Mouse (Mus musculus) erythroblast, adult 5-6 weeks (primary cell): ENCODE results near the gene Reg3d. TPM values are rescaled to one million over a fixed set of nuclear protein-coding genes. Genes with fewer than 3 reads are reported as not detected.
"Not testable (repeated sequence)": the region's sequence is repeated elsewhere in the genome, so short reads cannot be mapped to it uniquely, and the experiment has no call there.

Source experiments
- ATAC-seq: replicated peaks from 2 replicates; pipeline ENCODE4 v1.8.0; 2016; ENCODE audit warnings: moderate number of reproducible peaks, mild to moderate bottlenecking, moderate TSS enrichment, inconsistent platforms; ENCODE audit not compliant: poor library complexity, low FRiP score, severe bottlenecking
- total RNA-seq, 2 experiments: library from RNA; stranded (forward) in 1 of 2; stranded (reverse) in 1 of 2; fragments of 150-400 nt in 1 of 2; fragments of 200-764, 138-1000 nt in 1 of 2; gene quantifications; 2 replicates each; pipeline versions ENCODE4 v1.2.3 to v1.2.4; 2015 to 2017; ENCODE audit warnings: low replicate concordance in 2 of 2

The Reg3d gene
- not detected in 2 replicates for total RNA-seq (2015; ENCODE audit: low replicate concordance)
- not detected in 2 replicates for total RNA-seq (2017; ENCODE audit: low replicate concordance)

DNA sequence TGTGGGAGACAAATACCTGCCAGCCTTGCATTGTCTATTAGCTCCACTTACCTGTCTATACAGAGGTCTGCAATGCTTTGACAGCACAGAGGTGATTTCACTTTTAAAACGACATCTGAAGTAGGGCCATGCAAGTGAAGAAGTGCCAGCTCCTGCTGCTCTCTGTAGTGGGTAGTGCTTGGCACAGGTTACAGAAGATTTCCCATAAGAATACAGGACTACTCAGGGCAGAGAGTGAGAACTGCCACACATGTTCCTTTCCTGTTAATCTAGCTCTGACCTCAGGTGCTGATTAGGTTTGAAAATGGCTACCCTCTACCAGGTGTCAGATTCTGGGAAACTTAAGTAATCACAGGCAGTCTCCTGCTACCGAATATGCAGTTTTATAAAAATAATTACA lies at the start of gene Reg3d:
Gene Reg3d, minus strand, starts transcription at position 101 of the 400 bp plus-strand sequence.
- no peak for ATAC-seq

DNA sequence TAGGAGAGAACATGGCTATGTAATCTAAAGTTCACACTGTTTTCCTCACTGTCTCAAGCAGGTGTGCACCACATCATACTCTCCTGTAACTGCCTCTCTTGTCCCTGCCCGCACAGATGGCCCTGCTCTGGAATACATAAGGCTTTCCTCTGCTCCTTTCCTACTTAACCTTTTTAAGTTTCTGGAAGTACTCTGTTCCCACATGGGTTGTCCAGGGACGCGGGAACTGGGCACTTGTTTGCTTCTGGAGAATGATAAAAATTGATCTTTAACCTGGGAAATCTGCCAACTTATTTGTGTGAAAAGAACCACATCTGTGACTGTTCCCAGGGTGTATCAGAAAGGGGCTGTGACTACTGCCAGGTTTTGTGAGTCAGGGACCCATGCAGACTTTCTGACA lies 46.8 kb upstream of the Reg3d start:
- no peak for ATAC-seq

DNA sequence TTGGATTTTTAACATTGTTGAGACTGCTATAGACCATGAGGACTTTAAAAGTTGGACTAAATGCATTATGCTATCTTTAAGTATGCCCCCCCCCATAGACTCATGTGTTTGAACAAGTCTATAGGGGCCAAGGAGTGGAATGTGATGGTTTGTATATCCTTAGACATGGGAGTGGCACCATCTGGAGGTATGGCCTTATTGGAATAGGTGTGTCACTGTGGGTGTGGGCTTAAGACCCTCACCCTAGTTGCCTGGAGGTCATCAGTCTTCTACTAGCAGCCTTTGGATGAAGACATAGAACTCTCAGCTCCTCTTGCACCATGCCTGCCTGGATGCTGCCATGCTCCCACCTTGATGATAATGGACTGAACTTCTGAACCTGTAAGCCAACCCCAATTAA lies 43.7 kb upstream of the Reg3d start, which contains the start of gene Reg1:
Gene Reg1, plus strand, starts transcription at position 301 of the 400 bp plus-strand sequence.
- ATAC-seq = not testable (repeated sequence)

GRCm38 (mm10) chr6:78395323-78395722 lies 16.7 kb upstream of the Reg3d start, which contains the start of gene Reg2:
TSS of gene Reg2 (plus strand) at chr6:78395623.
- ATAC-seq = not testable (repeated sequence)

GRCm38 (mm10) chr6:78385609-78386008 lies 6.9 kb upstream of the Reg3d start:
- ATAC-seq = no peak

GRCm38 (mm10) chr6:78380409-78380808 lies 1.7 kb upstream of the Reg3d start, which contains the start of gene Reg3a:
TSS of gene Reg3a (plus strand) at chr6:78380709.
- ATAC-seq = no peak

- no peak for ATAC-seq
Measured at GRCm38 (mm10) chr6:78370357-78370756, 8.3 kb downstream of the Reg3d start, which contains the start of gene Reg3b. TSS of gene Reg3b (plus strand) at chr6:78370657.

DNA sequence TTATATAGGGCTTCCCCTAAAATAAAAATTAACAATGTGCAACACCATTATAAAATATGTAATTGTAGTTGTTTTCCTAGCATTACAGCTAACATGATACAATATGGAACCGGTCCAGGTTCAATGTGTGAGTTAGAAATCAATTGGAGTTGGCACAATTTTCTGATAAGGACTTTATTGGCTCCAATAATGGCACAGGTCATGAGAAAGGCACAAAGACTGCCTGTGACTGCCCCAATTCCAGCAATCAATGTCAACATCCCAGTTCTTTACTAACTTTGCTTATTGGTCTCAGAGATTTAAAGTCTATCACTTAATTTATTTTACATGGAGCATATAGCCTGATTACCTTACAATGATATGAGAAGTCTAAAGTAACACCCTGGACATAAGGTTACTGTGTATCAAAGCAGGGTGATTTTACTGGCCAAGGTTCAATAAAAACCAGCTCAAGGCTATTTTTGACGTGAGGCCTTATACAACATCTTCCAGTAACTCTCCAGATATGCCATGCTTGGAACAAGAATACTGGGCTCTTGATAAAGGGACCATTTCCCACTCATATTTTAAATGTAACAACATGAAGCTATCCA lies 16.6 kb downstream of the Reg3d start:
- ATAC-seq = no peak

DNA sequence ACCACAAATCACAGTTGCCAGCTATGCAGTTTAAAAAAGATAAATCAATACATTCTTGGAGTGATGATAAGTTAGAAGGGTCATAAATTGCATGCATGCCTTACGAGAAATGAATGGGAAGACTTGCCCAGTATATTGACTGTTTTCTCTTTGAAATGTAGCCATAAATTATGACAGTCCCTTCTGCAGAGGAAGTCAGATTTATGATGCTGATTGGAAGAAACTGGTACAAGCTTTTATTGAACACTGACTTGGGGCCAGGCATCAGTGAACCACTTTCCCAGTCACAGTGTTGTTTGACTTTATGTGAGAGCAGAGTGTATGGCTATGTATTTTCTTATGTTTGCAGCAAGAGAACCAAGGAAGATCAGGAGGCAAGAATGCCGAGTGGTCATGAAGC lies 37.0 kb downstream of the Reg3d start:
- ATAC-seq = no peak

DNA sequence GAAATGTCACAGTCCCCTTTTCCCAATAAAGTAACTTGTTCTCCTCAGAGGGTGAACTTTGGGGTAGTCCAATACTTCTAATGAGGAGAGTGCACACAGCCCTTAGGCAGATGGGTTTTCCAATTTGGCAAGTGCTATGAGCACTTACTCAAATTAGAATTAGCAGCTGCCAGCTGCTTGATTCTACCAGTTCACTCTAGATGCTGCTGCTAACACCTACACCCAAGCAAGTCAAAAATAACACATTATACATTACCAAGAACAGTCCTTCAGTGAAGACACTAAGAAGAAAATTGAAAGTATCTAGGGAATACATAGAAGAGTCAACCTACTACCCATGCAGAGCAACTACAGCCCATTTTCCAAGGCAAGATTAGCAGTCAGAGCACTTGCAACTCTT lies 38.4 kb downstream of the Reg3d start:
- no peak for ATAC-seq

DNA sequence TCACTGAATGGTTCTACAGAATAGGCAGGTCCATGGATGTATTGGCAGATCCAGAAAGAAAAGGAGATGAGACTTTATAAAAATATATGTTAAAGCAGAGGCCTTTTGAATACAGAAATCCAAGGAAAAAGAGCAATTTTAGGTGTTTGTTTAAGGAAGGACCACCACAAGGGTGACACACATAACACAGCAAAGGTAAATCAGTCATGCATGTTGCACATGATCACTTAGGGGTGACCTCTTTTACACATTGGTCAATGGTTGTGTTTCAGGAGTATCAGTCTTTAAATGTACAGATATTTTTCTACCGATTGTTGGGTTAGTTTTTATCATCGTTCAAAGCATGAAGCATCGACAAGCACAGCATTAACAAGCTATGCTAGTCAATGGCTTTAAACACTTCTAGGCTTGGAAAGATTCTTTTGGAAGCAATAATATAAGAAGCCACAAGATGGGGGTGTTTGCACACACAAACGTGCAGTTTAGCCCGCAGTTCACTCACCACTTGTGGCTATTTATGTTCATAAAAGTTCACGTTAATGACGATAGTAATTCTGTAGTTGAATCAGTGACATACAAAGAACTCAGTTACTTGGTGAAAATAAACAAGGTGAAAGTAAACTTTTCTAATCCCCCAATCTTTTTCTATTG lies 46.6 kb downstream of the Reg3d start:
- no peak for ATAC-seq

DNA sequence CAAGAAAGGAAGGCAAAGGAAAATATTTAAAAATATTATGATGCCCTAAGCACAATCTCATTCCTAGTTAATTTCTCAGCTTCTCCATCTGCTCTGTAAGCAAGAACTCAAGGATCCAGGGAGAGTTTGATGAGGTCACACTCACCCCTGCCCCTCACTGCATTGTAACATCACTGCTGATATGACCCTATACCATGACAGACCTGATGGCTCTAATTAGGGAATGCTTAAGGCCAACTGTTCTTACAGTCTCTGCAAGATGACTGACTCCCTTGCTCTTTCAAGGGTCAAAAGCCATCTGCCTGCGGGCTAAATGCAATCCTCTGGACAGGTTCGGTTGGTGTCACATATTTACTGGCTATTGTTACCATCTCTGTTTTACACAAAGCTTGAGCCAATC lies 49.5 kb downstream of the Reg3d start:
- ATAC-seq = no peak

DNA sequence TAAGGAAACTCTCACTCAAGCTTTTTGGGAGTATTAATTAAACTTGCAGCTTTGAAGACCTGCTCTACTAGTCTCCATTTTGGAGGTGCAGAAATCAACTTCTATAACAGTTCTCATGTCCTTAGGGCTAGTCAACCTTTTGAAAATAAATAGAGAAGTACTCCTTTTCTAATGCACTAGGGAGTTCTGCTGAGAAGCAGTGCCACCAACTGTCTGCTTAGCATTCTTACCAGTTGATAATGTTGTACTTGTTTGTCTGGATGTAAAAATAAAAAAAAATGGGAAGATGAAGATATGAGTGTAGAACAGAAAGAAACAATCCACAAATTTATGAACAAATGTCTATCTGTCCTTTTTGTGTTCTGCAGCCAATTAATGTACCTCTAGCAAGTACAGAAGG lies 50.9 kb downstream of the Reg3d start:
- no peak for ATAC-seq

Other genes with a start within 250 kb of the Reg3d start
- gene Reg3b, start 8.2 kb downstream of the Reg3d start, total RNA-seq (2015; ENCODE audit: low replicate concordance) = not detected in 2 replicates
- gene Reg3b, start 8.2 kb downstream of the Reg3d start, total RNA-seq (2017; ENCODE audit: low replicate concordance) = not detected in 2 replicates
- gene Reg3a, start 1.8 kb upstream of the Reg3d start, total RNA-seq (2015; ENCODE audit: low replicate concordance) = not detected in 2 replicates
- gene Reg3a, start 1.8 kb upstream of the Reg3d start, total RNA-seq (2017; ENCODE audit: low replicate concordance) = not detected in 2 replicates
- not detected in 2 replicates for gene Reg2, start 16.8 kb upstream of the Reg3d start, total RNA-seq (2015; ENCODE audit: low replicate concordance)
- not detected in 2 replicates for gene Reg2, start 16.8 kb upstream of the Reg3d start, total RNA-seq (2017; ENCODE audit: low replicate concordance)
- gene Reg1, start 43.8 kb upstream of the Reg3d start, total RNA-seq (2015; ENCODE audit: low replicate concordance) = not detected in 2 replicates
- not detected in 2 replicates for gene Reg1, start 43.8 kb upstream of the Reg3d start, total RNA-seq (2017; ENCODE audit: low replicate concordance)
- not detected in 2 replicates for gene Reg3g, start 90.0 kb upstream of the Reg3d start, total RNA-seq (2015; ENCODE audit: low replicate concordance)
- gene Reg3g, start 90.0 kb upstream of the Reg3d start, total RNA-seq (2017; ENCODE audit: low replicate concordance) = not detected in 2 replicates